Mouse (Mus musculus): ENCODE measurements around the gene Hoxc11.

DNA sequence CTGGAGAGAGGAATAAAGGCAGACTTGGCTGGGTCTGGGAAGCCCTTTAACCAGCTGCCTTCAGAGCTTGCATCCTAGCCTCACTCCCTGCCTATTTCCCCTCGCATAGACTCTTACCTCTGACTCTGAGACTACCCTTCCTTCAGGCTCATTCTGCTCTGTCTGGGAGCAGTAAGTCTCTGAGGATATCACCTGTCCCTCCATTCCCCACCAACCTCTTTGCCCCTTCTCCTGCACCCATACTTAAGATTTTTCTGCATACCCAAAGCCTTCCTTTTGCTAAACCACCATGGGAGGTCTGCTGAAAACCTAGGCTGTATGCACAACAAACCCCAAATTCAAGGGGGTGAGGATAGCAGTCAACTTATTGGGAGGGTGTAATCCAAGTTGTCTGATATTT is 25.7 kb downstream of the Hoxc11 start:
- TF ChIP-seq CHD2 (IDR thresholded peaks at IDR 0.05; ENCODE audit: low read length) (no peak), CTCF (IDR thresholded peaks at IDR 0.05 in 2 of 3, conservative IDR thresholded peaks at IDR 0.05 in 1 of 3; ENCODE audit: control insufficient read depth in 1 of 3, insufficient read depth in 1 of 3, low read depth in 2 of 3, low read length in 3 of 3, poor library complexity in 1 of 3, severe bottlenecking in 1 of 3) (no peak), EP300 (IDR thresholded peaks at IDR 0.05; ENCODE audit: low read depth in 1 of 2, low read length in 2 of 2) (no peak), POLR2A (IDR thresholded peaks at IDR 0.05; ENCODE audit: control insufficient read depth in 1 of 2, insufficient read depth in 1 of 2, low read depth in 1 of 2, low read length in 2 of 2, poor library complexity in 1 of 2) (no peak)
